Mouse (Mus musculus) brown adipose tissue, adult 24 weeks (tissue): ENCODE results near the gene Prss40. TPM values are rescaled to one million over a fixed set of nuclear protein-coding genes. Genes with fewer than 3 reads are reported as not detected.

ENCODE experiments used
- H3K27ac ChIP-seq: fragments of 200-500 bp; replicated peaks from 2 replicates; pipeline ENCODE4 v1.5.1; 2012; ENCODE audit warnings: low read depth, mild to moderate bottlenecking, low read length
- H3K4me1 ChIP-seq: fragments of 200-500 bp; 2 replicates; pipeline ENCODE4 v1.6.1; 2012; ENCODE audit warnings: low read length, mixed read lengths; ENCODE audit not compliant: control insufficient read depth, insufficient read depth, insufficient read length
- H3K4me3 ChIP-seq: fragments of 200-500 bp; 2 replicates; pipeline ENCODE4 v1.5.1; 2012; ENCODE audit warnings: low read depth, mild to moderate bottlenecking, low read length, moderate library complexity; ENCODE audit not compliant: insufficient read depth
- polyA plus RNA-seq: library from polyadenylated mRNA; stranded (reverse); fragments of >200 nt; gene quantifications from 2 replicates; pipeline ENCODE4 v1.2.4, GENCODE M21; 2012; ENCODE audit not compliant: missing spikeins, insufficient read depth, insufficient read length

Prss40 gene
- not detected in 2 replicates for polyA plus RNA-seq

DNA sequence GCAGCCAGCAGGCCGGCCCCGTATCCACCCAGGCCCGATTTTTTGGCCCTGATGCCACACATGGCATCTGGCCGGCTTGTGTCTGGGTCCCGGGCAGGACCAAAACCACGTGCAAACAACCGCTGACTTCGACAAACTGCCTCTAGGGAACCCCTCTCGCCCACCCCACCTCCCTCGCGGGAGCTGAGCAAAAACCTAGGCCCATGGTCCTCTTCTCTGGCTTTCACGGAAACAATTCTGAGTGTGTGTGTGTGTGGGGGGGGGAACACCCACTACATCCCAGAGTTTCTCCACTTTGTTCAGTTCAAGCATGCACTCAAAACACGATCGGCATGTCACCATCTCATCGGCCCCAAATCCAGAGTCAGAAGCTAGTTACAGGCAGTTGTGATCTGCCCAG is at the start of gene Prss40:
Gene Prss40 (minus strand): TSS at position 101 of the 400 bp plus-strand sequence.
- no peaks in the 10 kb centered on the region for H3K4me1 ChIP-seq

DNA sequence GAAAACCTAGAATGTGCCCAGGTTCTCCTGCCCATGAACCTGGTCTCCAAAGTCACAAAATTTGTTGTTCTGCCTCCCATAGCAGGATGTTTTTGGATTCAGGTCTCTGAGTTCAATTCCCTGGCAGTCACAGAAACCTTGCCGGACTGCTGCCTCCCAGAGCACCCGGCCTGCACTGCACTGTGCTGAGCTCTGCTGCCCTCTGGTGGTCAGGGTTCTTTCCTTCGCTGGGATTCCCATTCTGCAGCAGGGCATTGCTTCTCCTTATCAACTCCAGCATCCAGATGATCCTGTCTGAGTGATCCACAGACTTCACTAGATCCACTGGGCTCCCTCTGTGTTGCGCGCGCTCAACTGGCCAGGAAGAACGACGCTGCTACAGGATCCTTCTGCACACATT is 41.6 kb upstream of the Prss40 start:
- no peaks in the 10 kb centered on the region for H3K4me1 ChIP-seq
- H3K27ac ChIP-seq, result no peak overlapping the region
- no peak overlapping the region for H3K4me3 ChIP-seq

More for the DNA sequence above, at the start of gene Prss40:
- Histone ChIP-seq H3K4me3 (no peak within 1 kb of the TSS), H3K27ac (no peak within 1 kb of the TSS)

- no peak overlapping the region for H3K27ac ChIP-seq
- no peaks in the 10 kb centered on the region for H3K4me1 ChIP-seq
- H3K4me3 ChIP-seq, result no peak overlapping the region
Observed at GRCm38 (mm10) chr1:34601323-34602047, 40.7 kb upstream of the Prss40 start.

DNA sequence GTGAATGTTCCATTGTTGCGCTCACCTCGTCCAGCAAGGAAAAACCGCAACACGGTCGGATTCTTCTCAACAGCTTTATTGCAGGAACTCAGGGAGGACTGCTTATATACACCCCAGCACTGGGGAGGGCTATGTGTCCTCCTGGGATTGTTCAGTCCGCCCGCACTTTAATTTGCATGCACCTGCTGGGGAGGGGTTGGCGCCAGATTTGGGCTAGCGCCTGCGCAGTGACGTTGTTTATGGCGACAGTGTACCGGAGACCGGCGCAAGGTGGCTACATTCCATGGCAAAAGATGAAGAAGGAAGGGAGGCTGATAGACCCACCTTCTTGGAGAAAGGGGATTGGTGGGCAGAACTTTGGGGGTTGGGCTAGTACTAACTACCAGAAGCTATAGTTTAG is 39.3 kb upstream of the Prss40 start:
- H3K4me3 ChIP-seq, result no peak overlapping the region
- H3K27ac ChIP-seq, result no peak overlapping the region
- no peaks in the 10 kb centered on the region for H3K4me1 ChIP-seq

GRCm38 (mm10) chr1:34587298-34588096 is 26.8 kb upstream of the Prss40 start:
- Histone ChIP-seq H3K4me1 (no peaks in the 10 kb centered on the region), H3K4me3 (no peak overlapping the region), H3K27ac (no peak overlapping the region)

DNA sequence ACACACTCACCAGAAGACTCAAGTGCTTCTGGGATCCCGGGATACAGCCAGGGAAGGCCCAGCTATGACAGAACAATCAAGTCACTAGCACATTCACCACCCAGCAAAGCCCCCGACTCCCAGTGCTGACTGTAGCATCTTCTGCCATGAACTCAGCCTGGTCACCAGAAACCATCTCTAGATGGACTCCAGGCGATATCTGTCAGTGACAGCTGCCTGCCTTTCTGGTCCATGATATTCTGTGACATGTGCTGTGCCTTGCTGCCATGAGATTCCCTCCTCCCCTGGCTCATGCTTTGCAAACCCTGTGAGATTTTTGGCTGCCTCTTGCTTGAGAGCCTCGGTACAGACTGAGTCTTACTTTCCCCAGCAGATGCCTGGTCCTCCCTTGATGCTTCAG is 24.0 kb upstream of the Prss40 start:
- H3K4me1 ChIP-seq, result no peaks in the 10 kb centered on the region
- no peak overlapping the region for H3K4me3 ChIP-seq
- no peak overlapping the region for H3K27ac ChIP-seq

- Histone ChIP-seq H3K4me1 (no peaks in the 10 kb centered on the region), H3K4me3 (no peak overlapping the region), H3K27ac (no peak overlapping the region)
Observed at GRCm38 (mm10) chr1:34583821-34584263, 23.1 kb upstream of the Prss40 start.

- H3K4me3 ChIP-seq, result no peak overlapping the region
- H3K4me1 ChIP-seq, result no peaks in the 10 kb centered on the region
- H3K27ac ChIP-seq, result no peak overlapping the region
Observed at GRCm38 (mm10) chr1:34582218-34582617, 21.5 kb upstream of the Prss40 start.

GRCm38 (mm10) chr1:34579782-34580356 is 19.1 kb upstream of the Prss40 start:
- Histone ChIP-seq H3K4me1 (no peaks in the 10 kb centered on the region), H3K27ac (no peak overlapping the region), H3K4me3 (no peak overlapping the region)

DNA sequence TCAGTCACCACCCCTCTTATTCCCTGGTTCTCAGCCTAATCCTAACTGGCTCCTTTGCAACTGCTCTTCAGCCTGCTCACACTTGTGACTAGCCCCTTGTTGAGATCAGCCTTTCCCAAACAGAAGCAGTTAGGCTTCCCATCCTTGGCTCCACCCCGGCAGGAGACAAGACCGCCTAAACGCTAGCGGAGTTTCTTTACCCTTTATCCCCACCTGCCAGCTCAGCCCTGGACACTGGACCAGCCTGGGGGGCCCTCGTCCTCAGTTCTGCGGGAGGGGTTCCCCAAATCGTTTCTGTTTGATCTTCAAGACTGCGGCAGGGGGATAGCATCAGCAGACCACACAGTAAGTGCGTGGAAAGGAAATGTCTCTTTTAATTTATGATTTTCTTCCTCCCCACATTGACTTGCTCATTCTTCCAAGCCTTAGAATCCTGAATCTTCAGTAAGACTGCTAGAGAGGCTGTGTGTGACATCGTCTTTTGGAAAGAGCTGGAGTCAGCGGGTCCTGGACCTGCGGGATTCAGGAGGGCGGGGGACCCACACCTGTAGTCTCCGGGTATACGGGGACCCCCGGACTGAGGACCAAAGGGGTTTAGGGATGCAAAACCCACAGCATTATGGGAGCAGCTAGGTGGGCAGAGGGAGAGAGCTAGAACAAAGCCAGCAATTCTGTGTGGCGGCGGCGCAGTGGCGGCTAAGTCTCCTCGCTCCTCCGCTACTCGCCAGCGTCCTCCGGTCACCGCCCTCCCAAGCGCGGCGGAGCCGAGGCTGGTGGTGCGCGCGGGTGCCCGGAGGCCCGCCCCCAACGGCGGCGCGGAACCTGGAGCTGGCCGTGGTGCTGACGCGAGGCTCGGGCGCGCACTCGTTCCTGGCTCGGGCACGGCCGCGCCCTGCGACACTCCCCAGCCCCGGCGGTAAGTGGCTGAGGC is 18.4 kb upstream of the Prss40 start, which contains the start of gene Amer3:
Gene Amer3 (plus strand): TSS at position 807 of the 931 bp plus-strand sequence.
- Histone ChIP-seq H3K4me1 (no peaks in the 10 kb centered on the region), H3K27ac (no peak within 1 kb of the TSS), H3K4me3 (no peak within 1 kb of the TSS; the same call in 1 of the 2 replicates)

DNA sequence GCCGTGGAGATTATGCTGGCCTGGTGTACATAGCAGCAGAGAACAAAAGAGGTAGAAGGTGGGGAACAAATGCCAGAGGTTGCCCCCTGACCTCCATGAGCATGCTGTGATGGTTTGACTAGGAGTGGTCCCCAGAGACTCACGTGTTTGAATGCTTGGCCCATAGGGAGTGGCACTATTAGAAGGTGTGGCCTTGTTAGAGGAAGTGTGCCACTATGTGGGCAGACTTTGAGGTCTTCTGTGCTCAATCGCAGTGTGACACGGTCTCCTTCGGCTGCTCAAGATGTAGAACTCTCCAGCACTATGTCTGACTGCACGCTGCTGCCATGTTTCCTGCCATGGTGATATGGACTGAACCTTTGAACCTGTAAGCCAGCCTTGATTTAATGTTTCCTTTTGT is 12.5 kb upstream of the Prss40 start:
- Histone ChIP-seq H3K4me1 (no peaks in the 10 kb centered on the region), H3K4me3 (no peak overlapping the region), H3K27ac (no peak overlapping the region)

GRCm38 (mm10) chr1:34571431-34571830 is 10.7 kb upstream of the Prss40 start:
- no peak overlapping the region for H3K27ac ChIP-seq
- no peak overlapping the region for H3K4me3 ChIP-seq
- no peaks in the 10 kb centered on the region for H3K4me1 ChIP-seq

- H3K4me3 ChIP-seq, result no peak overlapping the region
- H3K27ac ChIP-seq, result no peak overlapping the region
- H3K4me1 ChIP-seq, result no peaks in the 10 kb centered on the region
Observed at GRCm38 (mm10) chr1:34569876-34570275, 9.1 kb upstream of the Prss40 start.

DNA sequence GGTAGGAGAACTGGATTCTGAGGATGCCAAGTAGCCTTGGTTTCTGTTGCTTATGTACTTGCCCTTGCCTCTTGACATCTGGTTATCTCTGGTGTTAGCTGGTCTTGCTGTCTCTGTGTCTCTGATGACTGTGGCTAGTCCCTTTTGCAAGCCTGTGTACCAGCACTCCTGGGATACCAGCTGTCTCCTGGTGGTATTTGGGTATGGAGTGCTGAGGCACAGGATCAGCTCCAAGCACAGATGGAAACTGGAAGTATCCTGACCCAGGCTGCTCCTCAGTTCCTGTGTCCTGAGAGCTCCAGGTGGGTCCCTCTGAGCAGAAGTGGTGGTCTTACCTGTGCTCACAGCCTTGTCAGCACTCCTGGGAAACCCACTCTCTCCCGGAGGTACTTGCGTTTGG is 7.4 kb upstream of the Prss40 start:
- Histone ChIP-seq H3K4me1 (no peaks in the 10 kb centered on the region), H3K4me3 (no peak overlapping the region), H3K27ac (no peak overlapping the region)
